Mouse (Mus musculus) C2C12 (cell line): ENCODE results near the gene Olfr784.

ENCODE experiments used
- CTCF ChIP-seq: IDR thresholded peaks from one replicate; pipeline ENCODE4 v1.5.1; 2011; ENCODE audit not compliant: control insufficient read depth, insufficient read depth, insufficient read length
- FOSL1 ChIP-seq: IDR thresholded peaks from one replicate; pipeline ENCODE4 v1.8.0; 2011; ENCODE audit warnings: mild to moderate bottlenecking, low read length; ENCODE audit not compliant: poor library complexity, insufficient read depth, severe bottlenecking
- MAX ChIP-seq: IDR thresholded peaks from one replicate; pipeline ENCODE4 v1.6.1; 2011; ENCODE audit warnings: mild to moderate bottlenecking, control low read depth
- MYOD1 ChIP-seq: IDR thresholded peaks from one replicate; pipeline ENCODE4 v1.6.1; 2011; ENCODE audit warnings: low read depth; ENCODE audit not compliant: control insufficient read depth, insufficient read length
- MYOG ChIP-seq: IDR thresholded peaks from one replicate; pipeline ENCODE4 v1.6.1; 2011; ENCODE audit not compliant: control insufficient read depth, insufficient read length; ENCODE audit errors: extremely low read depth
- USF1 ChIP-seq: IDR thresholded peaks from one replicate; pipeline ENCODE4 v1.6.1; 2011; ENCODE audit warnings: low read depth, mild to moderate bottlenecking, control low read depth, moderate library complexity

DNA sequence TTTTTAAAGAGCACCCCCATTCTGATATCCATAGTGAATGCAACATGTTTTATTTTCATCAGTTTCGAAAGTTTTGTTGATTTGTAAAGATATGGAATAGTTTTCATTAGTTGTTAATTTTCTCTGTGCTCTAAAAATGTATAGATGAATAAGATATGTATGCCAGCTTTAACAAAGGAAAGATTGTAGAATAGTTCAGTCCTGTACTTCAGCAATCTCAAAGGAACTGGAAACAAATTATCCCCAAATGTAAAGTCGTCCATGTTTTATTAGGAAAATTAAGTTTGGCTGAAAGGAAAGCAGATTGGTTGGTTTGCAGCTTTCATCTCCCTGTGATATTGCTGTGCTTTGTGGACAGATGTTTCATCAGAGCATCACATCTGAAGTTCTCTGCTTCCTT is 21.2 kb downstream of the Olfr784 start, which contains the start of gene Olfr785:
- TF ChIP-seq CTCF: no peak
- no peak for TF ChIP-seq MAX
- TF ChIP-seq MYOD1: no peak
- TF ChIP-seq FOSL1: no peak
- no peak for TF ChIP-seq USF1
- TF ChIP-seq MYOG: no peak
